ENCODE assay signal across 8 mouse cellular contexts in genomic region chr19:27904655-27905054, GRCm38 (mm10).
DNase-seq lines count a peak whose midpoint lies in the region; ATAC-seq and TF ChIP-seq lines count a peak whose summit lies in the region.

No protein-coding gene starts in this region.

- no peaks in the 10 kb centered on the region for H3K9me3 ChIP-seq in kidney, postnatal 0 days (replicated peaks; ENCODE audit: low read length)
- no peaks in the 10 kb centered on the region for H3K9me3 ChIP-seq in forebrain, embryonic 14.5 days (replicated peaks; ENCODE audit: control insufficient read depth, low read length)
- no peaks in the 10 kb centered on the region for H3K9me3 ChIP-seq in liver, embryonic 12.5 days (replicated peaks)

- no peaks in the 10 kb centered on the region for H3K36me3 ChIP-seq in kidney, postnatal 0 days (ENCODE audit: insufficient read depth, low read length)
- H3K36me3 ChIP-seq in forebrain, embryonic 14.5 days (ENCODE audit: control insufficient read depth, insufficient read depth, low read length): no peaks in the 10 kb centered on the region
- H3K36me3 ChIP-seq in liver, embryonic 12.5 days: no peaks in the 10 kb centered on the region

- no peaks in the 10 kb centered on the region for H3K4me1 ChIP-seq in kidney, postnatal 0 days (replicated peaks; ENCODE audit: insufficient read depth, low read length)
- H3K4me1 ChIP-seq in forebrain, embryonic 14.5 days (ENCODE audit: control insufficient read depth, insufficient read depth, low read length): peaks cover 13% of the 10 kb centered on the region
- peaks cover 48% of the 10 kb centered on the region for H3K4me1 ChIP-seq in liver, embryonic 12.5 days

- DNase-seq in kidney, postnatal 0 days (ENCODE audit: low spot score): peak; percentile 11
- DNase-seq in kidney, adult 11 months: no peak
- peak; percentile 43 for DNase-seq in c-Kit-positive CD71-positive TER-119-positive erythroid progenitor cells, embryonic 14.5 days (ENCODE audit: low spot score)
- DNase-seq in forebrain, embryonic 14.5 days (ENCODE audit: low spot score): peak; percentile 94
- no peak for DNase-seq in adipocyte (ENCODE audit: low spot score)
- DNase-seq in natural killer cell, adult 2 months (ENCODE audit: low spot score in 2 of 2): no peak

- ATAC-seq in kidney, postnatal 0 days (replicated peaks; ENCODE audit: low FRiP score, low read depth): no peak
- peak; percentile 97 for ATAC-seq in forebrain, embryonic 14.5 days
- no peak for ATAC-seq in liver, embryonic 12.5 days
- no peak for ATAC-seq in activated CD4-positive, CD25-positive, alpha-beta regulatory T cell, adult 4 months

- no peak for TF ChIP-seq CTCF in kidney, postnatal 0 days (IDR thresholded peaks at IDR 0.05; ENCODE audit: low read depth)

- no peaks in the 10 kb centered on the region for H3K27me3 ChIP-seq in kidney, postnatal 0 days (ENCODE audit: insufficient read depth, low read length)
- no peaks in the 10 kb centered on the region for H3K27me3 ChIP-seq in forebrain, embryonic 14.5 days (replicated peaks; ENCODE audit: control insufficient read depth, insufficient read depth, low read length)
- H3K27me3 ChIP-seq in liver, embryonic 12.5 days (replicated peaks): no peaks in the 10 kb centered on the region

- no peak overlapping the region for H3K27ac ChIP-seq in kidney, postnatal 0 days
- peak overlapping the region; percentile 3; the same call in 1 of the 2 replicates for H3K27ac ChIP-seq in forebrain, embryonic 14.5 days (ENCODE audit: low read depth, low read length)
- 0 out of 2 replicates have a peak overlapping the region, but pooled peaks have one; percentile 23 for H3K27ac ChIP-seq in liver, embryonic 12.5 days

- no peak overlapping the region for H3K4me3 ChIP-seq in kidney, postnatal 0 days (replicated peaks; ENCODE audit: low read depth, low read length)
- no peak overlapping the region for H3K4me3 ChIP-seq in forebrain, embryonic 14.5 days (ENCODE audit: low read depth, low read length)
- no peak overlapping the region for H3K4me3 ChIP-seq in liver, embryonic 12.5 days

- H3K9ac ChIP-seq in kidney, postnatal 0 days (ENCODE audit: low read depth, low read length): no peak overlapping the region
- no peak overlapping the region for H3K9ac ChIP-seq in forebrain, embryonic 14.5 days (ENCODE audit: low read length)
- H3K9ac ChIP-seq in liver, embryonic 12.5 days: no peak overlapping the region

- WGBS in kidney, postnatal 0 days: 37% methylated on average over 2 of the region's 2 CpGs
- 8% methylated on average over 2 of the region's 2 CpGs for WGBS in forebrain, embryonic 14.5 days
- 34% methylated on average over 2 of the region's 2 CpGs for WGBS in liver, embryonic 12.5 days (ENCODE audit: insufficient replicate concordance)

- no peak overlapping the region for H3K4me2 ChIP-seq in kidney, postnatal 0 days (ENCODE audit: low read length)
- H3K4me2 ChIP-seq in forebrain, embryonic 14.5 days (ENCODE audit: low read length): no peak overlapping the region
- peak overlapping the region; percentile 24; the same call in 1 of the 2 replicates for H3K4me2 ChIP-seq in liver, embryonic 12.5 days

Comparison
In these comparisons a context has a peak if more than half of its experiments do, and no peak if none do; other contexts are left out.
1. DNase-seq: peak in kidney, postnatal 0 days (single experiment), c-Kit-positive CD71-positive TER-119-positive erythroid progenitor cells, embryonic 14.5 days (single experiment) and forebrain, embryonic 14.5 days (single experiment); none in kidney, adult 11 months (single experiment), adipocyte (single experiment) and natural killer cell, adult 2 months (0 of 2).